Mouse (Mus musculus) bone marrow macrophage, adult 2 months (primary cell): ENCODE results near the gene 3110040N11Rik.

Experiments used
- CTCF ChIP-seq: IDR thresholded peaks from 2 replicates; pipeline ENCODE4 v1.5.1; 2012; ENCODE audit warnings: low read depth, mild to moderate bottlenecking, low read length, moderate library complexity
- POLR2A ChIP-seq: IDR thresholded peaks from 2 replicates; pipeline ENCODE4 v1.6.1; 2012; ENCODE audit warnings: mild to moderate bottlenecking, low read depth, low read length, borderline replicate concordance

DNA sequence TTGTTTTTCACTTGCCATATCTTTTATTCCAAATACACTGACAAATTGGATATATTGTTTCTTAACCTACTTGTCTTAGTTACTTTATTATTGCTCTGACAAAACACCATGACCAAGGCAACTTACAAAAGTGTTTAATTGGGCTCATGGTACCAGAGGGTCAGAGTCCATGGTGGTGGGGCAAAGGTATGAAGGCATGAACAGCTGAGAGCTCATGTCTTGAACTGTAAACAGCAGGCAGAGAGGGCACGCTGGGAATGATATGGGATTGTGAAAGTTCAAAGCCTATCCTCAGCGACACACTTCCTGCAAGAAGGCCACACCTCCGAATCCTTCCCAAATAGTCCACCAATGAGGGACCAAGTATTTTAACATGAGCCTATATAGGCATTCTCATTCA is 41.3 kb downstream of the 3110040N11Rik start:
- TF ChIP-seq POLR2A (no peak), CTCF (no peak)
